Mouse (Mus musculus) regulatory T cell (primary cell): ENCODE results near the gene Prdm16.

Experiments used
- in situ Hi-C: fragments of 300-600 bp; cut with MboI, MseI; formaldehyde crosslinking; loops from one replicate; pipeline ENCODE4 v1.15.1; 2025; ENCODE audit warnings: high pct_unique_total_duplicates

The Prdm16 gene

DNA sequence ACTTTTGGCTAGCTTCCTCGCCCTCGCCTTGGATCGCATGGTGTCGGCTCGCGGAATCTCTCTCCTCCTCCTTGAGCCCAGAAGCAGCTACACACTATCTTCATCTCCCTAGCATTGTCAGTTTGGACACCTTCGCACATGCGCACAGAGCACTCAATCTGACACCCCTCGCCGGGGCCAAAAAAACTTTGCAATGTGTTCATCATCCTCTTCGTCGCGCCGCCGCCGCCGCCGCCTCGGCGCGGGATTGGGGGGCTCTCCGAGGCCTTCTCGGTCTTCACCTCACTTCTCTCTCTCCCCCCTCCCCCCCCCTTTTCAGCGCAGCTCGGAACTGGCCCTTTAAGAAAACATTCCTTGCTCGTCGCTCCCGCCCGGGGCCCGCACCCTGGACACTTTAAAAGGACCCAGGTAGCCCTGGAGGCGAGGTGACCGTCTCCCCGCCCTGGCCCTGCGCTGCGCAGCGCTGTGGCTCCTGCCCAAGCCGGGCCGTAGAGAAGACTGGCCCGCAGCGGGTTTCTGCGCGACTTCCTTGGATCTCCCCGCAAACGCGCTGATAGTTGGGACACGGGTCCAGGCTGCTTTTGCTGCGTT lies at the start of gene Prdm16:
Gene Prdm16 (minus strand): TSS at position 153 of the 591 bp plus-strand sequence.
- in situ Hi-C loops = no loop called here

DNA sequence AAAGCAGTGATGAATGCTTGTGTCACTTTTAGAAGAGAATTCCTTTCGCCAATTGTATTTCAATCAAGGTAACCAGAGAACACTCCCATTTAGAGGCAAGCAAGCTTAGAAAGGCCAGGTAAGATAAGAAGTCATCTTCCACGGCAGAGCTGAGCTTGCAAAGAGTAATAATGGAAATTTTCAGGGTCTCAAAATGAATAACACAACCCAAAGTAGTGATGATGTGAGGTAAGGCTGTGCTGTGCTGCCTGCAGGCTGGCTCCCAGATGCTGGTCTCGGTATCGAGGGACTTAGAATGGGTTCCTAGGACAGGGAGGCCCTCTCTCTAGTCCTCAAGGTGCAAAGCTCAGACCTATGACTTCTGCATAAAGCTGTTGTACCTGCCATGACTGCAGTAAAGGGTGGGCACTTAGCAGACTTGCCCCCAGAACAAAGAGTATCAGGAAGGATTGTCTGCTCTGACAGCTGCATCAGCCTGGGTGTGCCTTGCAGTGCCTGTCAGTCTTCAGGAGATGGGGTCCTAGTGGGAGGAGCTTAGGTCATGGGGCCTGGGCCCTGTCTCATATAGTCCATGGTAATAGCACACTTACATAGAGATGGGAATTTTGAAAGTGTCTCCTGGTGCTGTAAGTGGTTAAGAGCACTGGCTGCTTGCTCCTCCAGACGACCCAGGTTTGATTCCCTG lies 46.5 kb upstream of the Prdm16 start:
- in situ Hi-C loops = no loop called here

DNA sequence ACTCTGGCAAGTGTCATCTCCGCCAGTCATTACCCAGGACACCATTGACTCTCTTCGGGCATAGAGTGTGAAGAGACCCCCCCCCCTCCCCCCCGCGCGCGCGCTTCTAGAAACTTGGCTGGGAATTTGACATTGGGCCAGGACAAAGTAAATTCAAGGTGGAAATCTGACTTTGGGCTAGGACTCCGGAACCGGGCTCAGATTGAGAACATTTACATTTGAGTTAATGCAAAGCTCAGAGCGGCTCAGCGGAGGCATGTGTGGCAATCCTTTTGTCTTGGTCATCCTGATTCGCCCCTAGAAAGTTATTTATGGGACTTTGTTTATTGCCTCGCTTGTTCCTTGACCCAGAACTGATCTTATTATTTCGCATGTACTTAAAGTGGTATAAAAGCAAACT lies 45.6 kb upstream of the Prdm16 start:
- in situ Hi-C loops = no loop called here

DNA sequence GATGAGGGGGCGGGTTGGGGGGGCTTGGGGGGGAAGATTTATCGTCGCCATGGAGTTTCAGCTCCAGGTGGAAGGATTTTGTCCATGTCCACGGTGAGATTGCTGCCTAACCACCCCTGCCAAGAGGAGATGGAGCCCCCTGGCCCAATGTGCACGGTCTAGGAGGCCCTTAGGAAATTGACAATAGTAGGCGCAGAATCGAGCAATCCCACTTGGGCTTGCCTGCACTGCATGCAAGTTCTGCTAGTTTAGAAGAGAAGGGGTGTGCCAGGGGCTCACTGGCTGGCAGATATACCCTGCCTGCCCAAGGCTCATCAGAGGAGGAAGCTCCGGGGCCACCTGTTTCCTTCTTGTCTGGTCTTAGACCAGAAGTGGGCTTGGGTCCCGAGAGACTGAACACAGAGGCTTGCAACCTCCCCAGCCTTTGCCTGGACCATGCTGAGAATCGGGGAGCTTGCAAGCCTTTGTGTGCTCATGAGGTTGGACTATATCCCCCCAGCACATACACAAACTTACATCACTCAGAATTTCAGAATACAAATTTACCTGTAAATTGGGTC lies 38.8 kb upstream of the Prdm16 start:
- in situ Hi-C loops = no loop called here

DNA sequence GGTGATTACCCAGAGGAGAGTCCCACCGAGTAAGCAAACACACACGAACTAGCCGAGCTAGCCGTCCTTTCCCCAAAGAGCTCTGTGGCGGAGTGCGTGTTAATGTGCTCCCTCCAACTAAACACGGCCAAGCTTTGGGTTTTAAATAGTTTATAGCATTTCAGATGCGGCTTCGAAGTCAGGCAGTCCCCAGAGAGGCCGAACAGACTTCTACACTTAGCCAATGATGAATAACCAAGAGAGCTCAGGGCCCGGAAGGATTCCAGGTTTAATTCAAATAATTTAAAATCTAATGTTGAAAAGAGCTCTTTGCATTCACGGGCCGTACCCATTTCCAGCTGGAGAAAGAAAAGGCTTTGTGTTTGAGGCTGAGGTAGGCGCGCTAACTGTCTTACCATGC lies 38.3 kb upstream of the Prdm16 start:
- in situ Hi-C loops = no loop called here

DNA sequence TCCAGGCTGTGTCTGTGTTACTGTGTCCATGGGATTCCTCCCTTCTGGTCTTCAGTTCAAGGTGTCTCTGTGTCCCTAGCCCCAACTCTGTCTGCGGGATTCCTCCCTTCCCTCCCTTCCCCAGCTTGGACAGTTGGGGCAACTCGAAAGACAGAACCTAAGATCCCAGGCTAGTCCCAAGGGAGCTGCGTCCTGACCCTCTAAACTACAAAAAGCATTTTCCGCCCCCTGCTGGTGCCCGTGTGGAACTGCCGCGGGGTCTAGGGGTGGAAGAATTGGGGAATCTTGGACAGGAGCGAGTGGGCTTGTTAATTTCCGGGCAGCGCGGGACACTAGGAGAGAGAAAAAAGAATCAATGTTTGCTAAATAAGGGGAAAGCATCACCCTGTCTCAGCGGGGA lies 37.9 kb upstream of the Prdm16 start:
- in situ Hi-C loops = no loop called here

DNA sequence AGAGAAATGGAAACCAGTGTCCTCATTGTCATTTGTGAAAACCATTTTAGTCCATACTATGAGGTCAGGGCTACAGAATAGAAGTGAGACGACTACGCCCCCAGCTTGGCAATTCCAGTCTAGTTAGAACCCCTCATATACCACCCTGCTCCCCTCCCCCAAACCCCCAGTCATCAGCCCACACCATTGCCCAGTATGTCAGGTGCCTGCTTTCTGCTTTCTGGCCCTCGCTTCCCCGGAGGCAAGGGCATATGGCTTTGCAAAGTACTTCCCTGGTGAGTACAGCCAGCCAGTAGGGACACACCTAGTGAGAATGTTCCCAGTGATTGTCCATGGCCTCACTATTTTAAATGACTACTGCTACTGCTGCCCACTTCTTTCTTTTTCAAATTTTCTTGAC lies 37.3 kb upstream of the Prdm16 start:
- in situ Hi-C loops = no loop called here

DNA sequence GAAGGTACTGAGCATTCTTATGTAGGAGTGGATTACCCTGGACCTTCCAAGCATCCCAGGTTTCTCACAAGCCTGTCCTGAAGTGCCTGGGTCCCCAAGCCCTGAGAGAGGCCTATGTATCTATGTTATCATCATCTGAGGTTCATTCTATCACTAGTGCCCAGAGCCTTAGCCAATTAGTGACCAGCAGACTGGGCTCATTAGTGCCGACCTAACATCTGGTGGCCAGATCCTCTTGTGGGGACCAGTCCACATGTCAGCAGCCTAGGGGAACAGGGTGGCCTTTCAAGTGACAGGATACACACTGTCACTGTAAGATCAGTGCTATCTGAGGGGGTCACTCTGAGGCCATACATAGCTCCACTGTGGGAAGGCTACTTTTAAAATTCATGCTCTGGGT lies 35.4 kb upstream of the Prdm16 start:
- in situ Hi-C loops = no loop called here

DNA sequence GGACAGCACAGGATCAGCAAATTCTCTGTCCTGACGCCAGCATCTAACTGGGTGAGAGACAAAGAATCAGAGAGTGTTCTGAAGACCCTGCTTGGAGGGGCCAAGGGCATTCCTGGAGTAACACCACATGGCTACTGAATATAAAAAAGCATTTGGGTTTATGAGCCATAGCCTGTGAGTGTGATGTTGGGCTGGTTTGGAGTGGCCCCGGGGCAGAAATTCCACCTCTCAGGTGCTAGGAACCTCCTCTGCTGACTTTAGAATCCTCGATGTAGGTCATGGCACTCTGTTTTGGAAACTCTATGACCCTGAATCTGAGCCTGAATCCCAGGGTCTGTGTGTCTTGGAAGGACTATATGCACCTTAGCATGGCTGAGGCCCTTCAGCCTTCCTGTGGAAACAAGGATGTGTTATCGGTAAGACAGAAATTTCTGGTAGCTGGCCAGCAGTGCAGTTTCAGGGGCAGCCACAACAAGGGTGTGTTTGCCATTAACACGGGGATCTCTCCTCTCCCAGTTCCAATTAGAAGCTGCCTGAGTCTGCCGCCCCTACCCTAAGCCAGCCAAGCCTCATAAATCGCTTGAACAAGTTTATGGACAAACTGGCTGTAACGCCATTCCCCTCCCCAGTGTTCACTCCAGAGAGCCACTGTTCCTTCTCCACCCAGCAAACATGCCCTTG lies 34.7 kb upstream of the Prdm16 start:
- in situ Hi-C loops = no loop called here

DNA sequence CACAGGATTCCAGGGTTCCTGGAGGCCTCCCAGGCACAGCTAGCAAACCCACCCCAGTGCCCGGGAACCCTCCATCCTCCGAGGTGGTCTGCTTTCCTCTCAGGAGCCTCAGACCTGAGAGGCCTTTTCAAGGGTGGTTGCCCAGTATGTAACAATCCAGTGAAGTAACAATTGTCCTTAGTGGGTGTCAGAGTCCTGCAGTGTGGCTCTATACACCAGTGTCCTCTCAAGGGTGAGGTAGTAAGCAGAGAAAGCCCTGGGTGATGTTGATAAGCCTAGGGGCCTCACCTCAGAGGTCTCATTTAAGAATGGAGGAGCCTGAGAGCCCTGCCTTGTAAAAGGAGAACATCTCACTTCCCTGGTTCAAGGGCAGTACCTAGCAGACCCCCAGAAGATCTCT lies 31.1 kb upstream of the Prdm16 start, which contains the start of gene Actrt2:
Gene Actrt2 (minus strand): TSS at position 101 of the 400 bp plus-strand sequence.
- in situ Hi-C loops = no loop called here

DNA sequence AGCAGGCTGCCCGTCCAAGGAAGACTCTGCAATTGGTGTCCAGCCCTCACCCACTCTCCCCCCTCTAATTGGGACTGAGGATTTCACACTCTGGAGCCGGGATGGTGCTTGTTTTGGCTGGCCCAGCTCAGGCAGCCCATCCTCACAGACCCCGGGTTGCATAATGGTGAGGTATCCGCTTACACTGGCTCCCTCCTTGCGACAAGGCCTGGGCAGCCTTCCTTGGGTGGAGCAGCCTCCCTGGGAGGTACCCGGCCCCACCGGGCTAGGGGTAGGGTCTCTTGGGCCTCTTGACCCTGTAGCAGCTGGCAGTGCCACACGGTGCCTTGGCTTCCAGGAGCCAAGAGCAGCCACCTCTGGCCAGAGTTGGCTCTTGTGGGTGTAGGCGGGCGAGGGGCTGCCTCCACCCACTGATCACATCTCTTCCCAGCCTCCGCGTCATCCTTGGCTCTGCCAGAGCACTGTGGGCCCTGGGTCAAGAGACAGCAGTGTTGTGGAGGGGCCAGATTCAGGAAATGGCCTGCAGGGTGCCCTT lies 26.1 kb upstream of the Prdm16 start:
- in situ Hi-C loops = no loop called here

DNA sequence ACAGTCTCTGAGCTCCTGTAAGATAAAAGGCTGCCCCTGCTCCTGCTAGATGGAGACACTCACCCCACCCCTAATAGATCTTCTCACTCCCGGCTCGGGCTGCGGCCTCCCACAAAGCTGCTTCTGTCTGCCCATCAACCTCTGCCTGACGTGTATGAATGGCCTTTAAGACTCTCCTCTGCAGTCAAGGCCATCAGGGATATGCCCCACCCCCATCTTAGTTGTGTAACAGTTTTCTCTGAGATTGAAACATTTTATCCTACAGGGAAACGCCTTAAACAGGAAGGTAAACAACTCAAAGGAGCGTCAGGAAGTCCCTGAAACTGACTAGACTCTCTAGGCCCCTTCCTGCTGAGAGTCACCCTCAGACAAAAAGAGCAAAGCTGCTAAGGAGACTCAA lies 24.6 kb upstream of the Prdm16 start:
- in situ Hi-C loops = no loop called here

DNA sequence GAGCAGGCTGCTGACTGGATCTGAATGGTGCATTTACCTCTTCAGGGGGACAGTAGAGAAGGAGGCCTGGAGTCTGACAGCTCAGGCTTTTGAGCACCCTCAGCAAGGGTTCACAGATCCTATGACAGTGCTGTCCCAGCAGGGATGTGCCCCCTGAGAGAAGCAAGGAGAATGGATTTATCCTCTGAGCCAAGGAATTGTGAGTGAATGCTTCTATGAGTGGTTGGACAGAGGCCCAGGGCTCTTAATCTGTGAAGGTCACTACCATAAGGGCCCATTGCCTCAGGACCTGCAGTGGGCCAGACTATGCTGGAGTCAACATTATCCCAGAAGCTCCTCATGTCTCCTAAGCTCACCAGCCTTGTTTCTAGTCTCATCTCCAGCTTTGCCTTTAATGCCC lies 23.4 kb upstream of the Prdm16 start:
- in situ Hi-C loops = no loop called here

DNA sequence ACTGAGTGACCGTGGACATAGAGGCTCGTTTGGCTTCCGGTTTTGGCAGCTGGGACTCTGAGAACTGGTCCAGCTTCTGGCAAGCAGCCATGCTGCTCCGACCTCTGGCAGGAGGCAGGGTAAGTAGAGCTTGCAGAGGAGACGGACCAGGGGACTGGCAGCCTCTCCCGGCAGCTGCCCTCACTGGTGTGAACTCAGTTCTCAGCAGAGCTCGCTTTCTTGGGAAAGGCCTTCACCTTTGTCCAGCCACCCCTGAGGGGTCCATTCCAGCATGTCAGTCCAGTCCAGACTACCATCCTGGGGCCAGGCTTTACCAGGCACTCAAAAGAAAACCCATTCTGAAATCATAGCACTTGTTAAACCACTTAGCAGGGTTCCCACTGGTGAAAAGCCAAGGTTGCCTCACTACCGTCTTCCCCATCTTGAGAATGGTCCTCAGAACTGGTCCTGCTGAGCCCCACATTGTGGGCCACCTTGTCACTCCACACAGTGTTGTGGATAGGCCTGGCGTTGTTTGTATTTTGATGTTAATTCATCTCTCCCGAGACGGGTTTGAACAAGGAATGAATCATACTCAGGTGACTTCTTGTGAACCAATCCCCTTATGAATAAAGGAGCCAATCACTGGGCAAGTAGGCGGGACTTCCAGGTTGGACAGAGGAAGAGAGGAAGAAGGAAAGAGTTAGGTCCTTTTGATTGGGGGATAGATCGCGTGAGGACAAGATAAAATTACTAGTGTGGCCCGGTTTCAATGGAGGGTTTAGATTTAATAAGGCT lies 18.6 kb upstream of the Prdm16 start:
- in situ Hi-C loops = no loop called here

DNA sequence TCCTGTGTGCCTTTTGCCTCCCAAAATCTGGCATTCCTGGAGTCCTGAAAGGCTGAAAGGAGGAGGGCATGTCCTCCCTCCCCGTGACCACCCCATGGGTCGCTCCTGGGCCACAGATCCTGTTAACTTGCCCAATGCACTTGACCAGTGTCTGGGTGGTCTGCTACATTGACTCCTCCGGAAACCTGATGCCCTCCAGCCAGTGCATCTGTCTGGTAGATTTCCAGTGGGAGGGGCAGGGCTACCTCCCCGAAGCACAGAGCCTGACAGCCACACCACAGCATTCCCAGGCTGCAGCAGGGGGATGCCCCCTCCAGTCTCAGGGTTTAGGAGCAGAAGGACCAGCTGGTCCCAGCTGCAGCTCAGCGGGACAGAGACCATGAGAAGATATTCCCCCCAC lies 15.8 kb upstream of the Prdm16 start:
- in situ Hi-C loops = no loop called here

DNA sequence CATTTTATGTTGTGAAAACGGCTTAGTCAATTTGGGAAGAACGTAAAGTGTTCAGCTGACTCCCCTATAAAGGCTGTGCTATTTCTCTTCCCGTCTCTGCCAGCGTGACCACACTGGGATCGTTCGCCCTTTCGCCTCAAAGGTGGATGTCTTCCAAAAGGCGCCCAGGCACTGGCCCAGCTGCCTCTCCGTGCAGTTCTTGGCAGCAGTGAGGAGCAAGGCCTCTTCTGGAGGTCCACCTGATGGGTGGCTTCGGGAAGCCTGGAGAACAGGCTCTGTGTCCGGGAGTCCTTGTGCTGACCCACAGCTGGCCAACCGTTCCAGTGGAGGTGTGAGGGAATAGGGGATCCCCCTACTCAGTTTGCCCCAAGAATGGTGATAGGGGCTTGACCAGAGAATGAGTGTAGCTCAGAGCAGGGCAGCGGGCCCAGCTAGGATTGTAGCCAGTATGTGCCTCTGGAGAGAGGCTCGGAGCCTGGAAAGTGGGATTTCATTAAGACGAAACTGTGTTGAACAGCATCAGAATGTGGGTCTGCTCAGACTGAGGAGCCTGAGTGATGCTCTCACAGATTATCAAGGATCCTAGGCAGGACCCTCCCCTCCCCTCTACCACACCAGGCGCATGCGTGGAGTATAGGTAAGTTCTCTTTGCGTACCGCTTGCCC lies 12.5 kb upstream of the Prdm16 start:
- in situ Hi-C loops = no loop called here

DNA sequence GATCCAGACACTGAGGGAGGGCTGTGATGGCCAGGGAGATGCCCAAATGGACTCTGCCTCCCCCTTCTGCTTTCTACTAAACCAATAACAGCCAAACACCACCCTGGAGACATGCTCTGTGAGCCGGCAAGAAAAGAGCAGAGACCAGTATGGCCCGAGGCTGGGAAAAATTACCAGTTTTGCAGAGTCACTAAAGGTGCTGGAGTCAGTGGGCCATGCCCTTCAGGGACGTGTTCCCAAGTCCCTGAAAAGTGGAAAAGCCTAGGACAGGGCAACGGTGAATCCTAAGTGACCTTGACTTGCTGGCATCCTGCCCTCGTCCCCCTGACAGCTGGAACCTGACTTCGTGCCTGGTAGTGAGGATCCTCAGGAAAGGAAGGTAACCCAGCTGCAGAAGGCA lies 5.8 kb upstream of the Prdm16 start:
- in situ Hi-C loops = no loop called here

DNA sequence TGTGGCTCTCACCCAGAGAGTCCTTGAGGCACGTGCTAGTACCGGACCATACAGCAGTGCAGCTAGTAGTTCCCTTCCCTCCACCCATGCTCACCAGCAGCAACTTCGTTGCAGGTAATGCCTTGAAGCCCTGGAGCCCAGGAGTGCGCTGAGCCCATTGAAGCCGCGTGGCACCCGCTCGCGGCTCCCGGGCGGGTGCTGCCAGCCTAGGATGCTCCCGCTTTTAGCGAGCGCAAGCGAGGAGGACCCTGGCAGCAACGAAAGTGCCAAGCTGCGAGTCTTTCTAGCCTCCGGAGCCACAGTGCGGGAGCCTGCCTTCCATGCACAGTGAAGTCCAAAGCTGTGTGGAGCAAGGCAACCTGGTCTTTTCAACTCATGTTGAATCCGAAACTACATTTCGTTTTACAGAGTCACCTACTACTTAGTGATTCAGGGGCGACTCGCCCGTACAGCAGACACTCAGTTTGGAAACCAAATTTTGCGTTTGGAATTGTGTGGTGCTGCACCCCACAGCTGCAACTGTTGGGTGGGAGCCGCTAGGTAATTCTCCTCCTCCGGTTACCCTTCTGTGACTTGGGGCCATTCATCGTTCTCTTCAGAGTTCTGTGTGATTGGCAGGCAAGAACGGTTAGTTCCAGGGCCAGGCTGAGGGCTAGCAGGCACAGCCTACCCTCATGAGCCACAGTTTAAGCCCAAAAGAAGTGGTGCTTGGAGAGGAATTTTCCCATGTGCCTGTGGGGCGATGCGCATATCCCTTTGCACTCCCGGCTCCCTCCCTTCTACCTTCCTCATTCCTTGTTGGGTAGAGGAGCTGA lies 4.8 kb upstream of the Prdm16 start:
- in situ Hi-C loops = no loop called here

DNA sequence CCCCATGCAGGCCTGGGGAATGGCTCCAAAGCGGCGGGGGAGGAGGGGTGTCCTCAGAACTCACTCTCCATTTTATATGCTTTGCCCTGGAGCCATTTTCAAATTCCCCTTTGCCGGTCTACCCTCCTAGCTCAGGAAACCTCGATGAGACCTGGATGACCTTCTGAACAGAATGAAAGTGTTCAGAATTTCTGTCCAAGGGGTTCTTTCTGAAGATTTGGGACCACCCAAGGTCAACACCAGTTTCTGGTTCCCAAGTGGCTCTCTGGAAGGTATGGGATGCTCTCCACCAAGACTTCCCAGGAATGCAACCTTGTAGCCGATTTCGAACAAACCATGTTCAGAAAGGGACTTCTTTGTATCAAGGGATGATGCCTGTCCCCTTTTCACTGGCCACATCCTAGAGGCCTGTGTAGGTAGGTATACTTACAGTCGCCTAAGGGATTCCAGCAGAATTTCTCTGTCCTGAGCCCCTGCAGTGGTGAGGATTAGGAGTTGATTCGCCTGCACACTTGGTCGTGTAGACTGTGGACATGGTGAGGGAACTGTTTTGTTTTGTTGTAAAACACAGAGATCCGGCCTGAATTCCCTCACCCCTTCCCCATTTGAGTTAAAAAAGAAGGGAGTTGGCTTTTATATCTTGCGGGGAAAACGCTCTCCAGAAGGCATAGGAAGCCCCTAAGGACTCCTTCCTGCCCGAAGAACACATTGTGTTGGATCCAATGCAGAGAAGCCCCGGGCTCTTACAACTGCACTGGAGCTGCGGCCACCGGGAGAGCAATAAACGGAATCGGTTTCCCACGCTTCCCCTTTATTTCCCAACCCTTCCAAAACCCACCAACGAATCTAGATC lies 4.0 kb upstream of the Prdm16 start:
- in situ Hi-C loops = no loop called here
